Mouse (Mus musculus): ENCODE data around the gene Glis1.
A peak's percentile ranks its signal among the peaks of the same experiment; 100 is the strongest.

Glis1 gene

GRCm38 (mm10) chr4:107636099-107636498, 201.7 kb downstream of the Glis1 start:
- no peak for DNase-seq

GRCm38 (mm10) chr4:107637670-107638069, 203.3 kb downstream of the Glis1 start:
- DNase-seq, result peak; percentile 60

GRCm38 (mm10) chr4:107638303-107638702, 203.9 kb downstream of the Glis1 start:
- DNase-seq, result no peak

- no peak for DNase-seq
These were observed 207.2 kb downstream of the Glis1 start for GRCm38 (mm10) chr4:107641624-107642023.

- no peak for DNase-seq
These were observed 214.6 kb downstream of the Glis1 start for GRCm38 (mm10) chr4:107648959-107649485.

- DNase-seq, result no peak
These were observed 216.7 kb downstream of the Glis1 start for GRCm38 (mm10) chr4:107651021-107651496.

- peak; percentile 80 for DNase-seq
These were observed 218.3 kb downstream of the Glis1 start for GRCm38 (mm10) chr4:107652598-107653279.

- DNase-seq, result no peak
These were observed 218.9 kb downstream of the Glis1 start for GRCm38 (mm10) chr4:107653280-107653643.

GRCm38 (mm10) chr4:107660649-107661048, 226.3 kb downstream of the Glis1 start:
- DNase-seq, result no peak

GRCm38 (mm10) chr4:107668514-107668913, 234.1 kb downstream of the Glis1 start:
- DNase-seq, result no peak

- DNase-seq, result no peak
These were observed 236.3 kb downstream of the Glis1 start for GRCm38 (mm10) chr4:107670731-107671130.

GRCm38 (mm10) chr4:107673638-107674321, 239.4 kb downstream of the Glis1 start:
- peak; percentile 74 for DNase-seq

GRCm38 (mm10) chr4:107674322-107674644, 239.9 kb downstream of the Glis1 start:
- DNase-seq, result no peak

- DNase-seq, result no peak
These were observed 241.3 kb downstream of the Glis1 start for GRCm38 (mm10) chr4:107675645-107676044.

- DNase-seq, result no peak
These were observed 246.1 kb downstream of the Glis1 start for GRCm38 (mm10) chr4:107680311-107681098.

- no peak for DNase-seq
These were observed 246.9 kb downstream of the Glis1 start for GRCm38 (mm10) chr4:107681099-107681849.

GRCm38 (mm10) chr4:107683006-107683756, 248.8 kb downstream of the Glis1 start:
- DNase-seq, result no peak

- DNase-seq, result no peak
These were observed 249.7 kb downstream of the Glis1 start, which contains the start of gene Dmrtb1 for GRCm38 (mm10) chr4:107684130-107684529. Dmrtb1 (minus strand) TSS chr4:107684230.
